Mouse (Mus musculus) CH12.LX (cell line): ENCODE data around the gene Arhgap4. TPM values are rescaled to one million over a fixed set of nuclear protein-coding genes. Genes with fewer than 3 reads are reported as not detected.
A peak's percentile ranks its signal among the peaks of the same experiment; 100 is the strongest.

Experiments
- DNase-seq: peaks from one replicate; pipeline ENCODE4 v3.0.0-alpha.2; 2013; ENCODE audit errors: extremely low read depth
- H3K27ac ChIP-seq: 2 replicates; pipeline ENCODE4 v1.5.1; 2012; ENCODE audit warnings: low read depth, mild to moderate bottlenecking, control low read depth, moderate library complexity; ENCODE audit not compliant: insufficient read depth
- H3K27me3 ChIP-seq: replicated peaks from 2 replicates; pipeline ENCODE3; 2012; ENCODE audit warnings: inconsistent platforms
- H3K36me3 ChIP-seq, 2 experiments: replicated peaks in 1 of 2; 2 replicates each; pipeline versions ENCODE3 to v1.6.1; 2012; ENCODE audit warnings: inconsistent platforms in 1 of 2, low read length in 1 of 2, mild to moderate bottlenecking in 1 of 2, mixed read lengths in 1 of 2, moderate library complexity in 1 of 2; ENCODE audit not compliant: control insufficient read depth in 1 of 2, insufficient read depth in 1 of 2
- H3K4me1 ChIP-seq, 2 experiments: 2 replicates each; pipeline ENCODE4 v1.6.1; 2012; ENCODE audit warnings: inconsistent platforms in 1 of 2, moderate library complexity in 1 of 2; ENCODE audit not compliant: insufficient read depth in 2 of 2, control insufficient read depth in 1 of 2
- H3K4me2 ChIP-seq: 2 replicates; pipeline ENCODE4 v1.6.1; 2012; ENCODE audit warnings: low read depth, mild to moderate bottlenecking, control low read depth; ENCODE audit not compliant: poor library complexity, insufficient read depth, severe bottlenecking
- H3K4me3 ChIP-seq, 3 experiments: fragments of 150-350 bp in 1 of 3; sonication (generic) in 1 of 3; replicated peaks in 1 of 3; 2 replicates each; pipeline versions ENCODE3 to v1.5.1; 2011 to 2012; ENCODE audit warnings: low read depth in 2 of 3, low read length in 2 of 3, mild to moderate bottlenecking in 2 of 3, moderate library complexity in 2 of 3, control low read depth in 1 of 3, improper control_type of control experiment in 1 of 3, inconsistent platforms in 1 of 3, mixed read lengths in 1 of 3; ENCODE audit not compliant: poor library complexity in 1 of 3
- H3K79me2 ChIP-seq: replicated peaks from 2 replicates; pipeline ENCODE4 v1.6.1; 2012; ENCODE audit warnings: mild to moderate bottlenecking, moderate library complexity; ENCODE audit not compliant: control insufficient read depth, poor library complexity, insufficient read depth, severe bottlenecking; ENCODE audit errors: extremely low read depth
- H3K9ac ChIP-seq: 2 replicates; pipeline ENCODE4 v1.6.1; 2012; ENCODE audit warnings: low read depth, mild to moderate bottlenecking, control low read depth, moderate library complexity; ENCODE audit not compliant: insufficient read depth
- H3K9me3 ChIP-seq: replicated peaks from 2 replicates; pipeline ENCODE3; 2012; ENCODE audit warnings: low read length, inconsistent platforms, mixed read lengths
- BHLHE40 ChIP-seq: IDR thresholded peaks from 2 replicates; pipeline ENCODE4 v1.6.1; 2011; ENCODE audit warnings: mild to moderate bottlenecking, low read depth, low read length, improper control_type of control experiment
- CHD1 ChIP-seq: IDR thresholded peaks from 2 replicates; pipeline ENCODE4 v1.6.1; 2012; ENCODE audit warnings: low read depth, low read length, improper control_type of control experiment, inconsistent platforms
- CHD2 ChIP-seq: IDR thresholded peaks from 2 replicates; pipeline ENCODE4 v1.6.1; 2011; ENCODE audit warnings: low read length, improper control_type of control experiment
- CTCF ChIP-seq, 2 experiments: IDR thresholded peaks in 1 of 2; conservative IDR thresholded peaks in 1 of 2; 2 replicates each; pipeline ENCODE4 v1.5.1; 2011 to 2012; ENCODE audit warnings: low read depth in 2 of 2, low read length in 2 of 2, improper control_type of control experiment in 1 of 2, inconsistent platforms in 1 of 2, mild to moderate bottlenecking in 1 of 2, moderate library complexity in 1 of 2
- ELF1 ChIP-seq: IDR thresholded peaks from 2 replicates; pipeline ENCODE4 v1.6.1; 2014; ENCODE audit warnings: low read depth, mild to moderate bottlenecking, inconsistent platforms, low read length, improper control_type of control experiment
- GABPA ChIP-seq: IDR thresholded peaks from 2 replicates; pipeline ENCODE4 v1.6.1; 2012; ENCODE audit warnings: low read depth, low read length, improper control_type of control experiment, inconsistent platforms; ENCODE audit not compliant: insufficient replicate concordance
- HCFC1 ChIP-seq: IDR thresholded peaks from 2 replicates; pipeline ENCODE4 v1.6.1; 2012; ENCODE audit warnings: low read depth, mild to moderate bottlenecking, inconsistent platforms, low read length, improper control_type of control experiment
- IRF4 ChIP-seq: IDR thresholded peaks from 2 replicates; pipeline ENCODE4 v1.6.1; 2014; ENCODE audit warnings: low read depth, mild to moderate bottlenecking, inconsistent platforms, low read length, improper control_type of control experiment
- KAT2A ChIP-seq: IDR thresholded peaks from 2 replicates; pipeline ENCODE4 v1.6.1; 2012; ENCODE audit warnings: low read length, improper control_type of control experiment, inconsistent platforms; ENCODE audit not compliant: insufficient replicate concordance
- MAX ChIP-seq: IDR thresholded peaks from 2 replicates; pipeline ENCODE4 v1.6.1; 2011; ENCODE audit warnings: low read length, improper control_type of control experiment
- MEF2A ChIP-seq: IDR thresholded peaks from 2 replicates; pipeline ENCODE4 v1.6.1; 2014; ENCODE audit warnings: low read depth, mild to moderate bottlenecking, inconsistent platforms, low read length, improper control_type of control experiment, borderline replicate concordance
- MYC ChIP-seq: IDR thresholded peaks from 2 replicates; pipeline ENCODE4 v1.6.1; 2011; ENCODE audit warnings: low read depth, mild to moderate bottlenecking, improper control_type of control experiment, low read length
- NELFE ChIP-seq: IDR thresholded peaks from 2 replicates; pipeline ENCODE4 v1.6.1; 2011; ENCODE audit warnings: low read depth, low read length, improper control_type of control experiment
- NRF1 ChIP-seq: IDR thresholded peaks from 2 replicates; pipeline ENCODE4 v1.6.1; 2014; ENCODE audit warnings: low read depth, mild to moderate bottlenecking, inconsistent platforms, low read length, improper control_type of control experiment, moderate library complexity
- PAX5 ChIP-seq: IDR thresholded peaks from 2 replicates; pipeline ENCODE4 v1.6.1; 2012; ENCODE audit warnings: low read length, inconsistent platforms, mixed read lengths
- RAD21 ChIP-seq: IDR thresholded peaks from 2 replicates; pipeline ENCODE4 v1.6.1; 2011; ENCODE audit warnings: low read depth, mild to moderate bottlenecking, low read length, improper control_type of control experiment, moderate library complexity
- SIN3A ChIP-seq: IDR thresholded peaks from 2 replicates; pipeline ENCODE4 v1.6.1; 2012; ENCODE audit warnings: low read length, improper control_type of control experiment, inconsistent platforms
- SMC3 ChIP-seq: IDR thresholded peaks from 2 replicates; pipeline ENCODE4 v1.6.1; 2011; ENCODE audit warnings: low read depth, low read length, improper control_type of control experiment
- TBP ChIP-seq: conservative IDR thresholded peaks from 2 replicates; pipeline ENCODE4 v1.6.1; 2011; ENCODE audit warnings: low read depth, low read length, improper control_type of control experiment
- TCF12 ChIP-seq: IDR thresholded peaks from 2 replicates; pipeline ENCODE4 v1.6.1; 2014; ENCODE audit warnings: low read depth, mild to moderate bottlenecking, inconsistent platforms, low read length, improper control_type of control experiment
- UBTF ChIP-seq: IDR thresholded peaks from 2 replicates; pipeline ENCODE4 v1.6.1; 2012; ENCODE audit warnings: low read depth, mild to moderate bottlenecking, inconsistent platforms, low read length, improper control_type of control experiment, moderate library complexity
- ZC3H11A ChIP-seq: IDR thresholded peaks from 2 replicates; pipeline ENCODE4 v1.6.1; 2012; ENCODE audit warnings: low read depth, mild to moderate bottlenecking, inconsistent platforms, low read length, improper control_type of control experiment
- dilution Hi-C: fragments of 300-500 bp; cut with MboI; formaldehyde crosslinking; loops from 2 replicates; pipeline ENCODE4 v1.14.3; 2020; ENCODE audit warnings: low sequenced_read_pairs; ENCODE audit not compliant: extremely low pct_unique_long_range_greater_than_20kb, extremely low pct_ligation_motif_present
- in situ Hi-C: fragments of 300-500 bp; cut with MboI; formaldehyde crosslinking; loops from 3 replicates; pipeline ENCODE4 v1.14.3; 2019; ENCODE audit warnings: low sequenced_read_pairs, low pct_ligation_motif_present, low pct_unique_long_range_greater_than_20kb, mixed read lengths
- polyA plus RNA-seq: library from polyadenylated mRNA; unstranded; fragments of >175 nt; gene quantifications from 2 replicates; pipeline ENCODE4 v1.2.1, GENCODE M21; 2012; ENCODE audit warnings: low read depth; ENCODE audit not compliant: insufficient read length
- total RNA-seq, 2 experiments: library from RNA; depleted of rRNA; stranded (reverse); fragments of 300-350 nt in 1 of 2; fragments of >200 nt in 1 of 2; gene quantifications; 2 replicates each; pipeline ENCODE4 v1.2.3; 2012 to 2014

The Arhgap4 gene
- total and polyA plus RNA-seq, 3 experiments = 10.9 to 24.1 (median 14.3) TPM

GRCm38 (mm10) chrX:73922550-73922882, 846 bp upstream of the Arhgap4 start:
- peak overlapping the region; percentile 30 to 92 (median 66) for H3K4me3 ChIP-seq
- dilution Hi-C loops = no loop called here
- no peak for DNase-seq

DNA sequence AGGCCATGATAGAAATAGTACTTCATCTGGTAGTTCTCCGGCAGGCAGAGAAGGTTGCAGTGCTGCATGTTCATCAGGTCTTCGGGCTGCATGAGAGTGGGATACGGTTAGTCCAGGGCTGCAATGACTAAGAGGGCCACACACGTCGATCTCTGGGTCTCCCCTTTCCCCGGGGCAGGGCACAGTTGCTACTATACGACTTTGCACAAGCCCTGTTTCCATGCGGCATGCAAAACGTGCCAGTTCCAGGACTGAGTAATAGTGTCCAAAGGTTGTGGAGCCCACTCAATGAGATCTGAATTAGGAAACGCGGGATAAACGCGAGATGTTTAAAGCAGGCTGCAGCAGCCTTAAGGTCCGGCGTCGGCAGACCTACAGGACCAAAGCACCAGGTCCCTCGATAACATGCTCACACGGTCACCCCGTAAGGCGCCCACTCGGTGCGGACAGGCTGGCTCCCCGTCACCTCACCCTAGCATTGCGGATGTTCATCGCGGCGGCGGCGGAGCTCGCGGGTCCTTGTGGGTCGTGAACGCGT, 316 bp downstream of the Arhgap4 start:
- no peaks in the 10 kb centered on the region for H3K27me3 ChIP-seq
- TF ChIP-seq SIN3A (no peak), CHD1 (no peak), KAT2A (no peak), TBP (no peak), CHD2 (no peak), BHLHE40 (no peak), PAX5 (no peak), GABPA (no peak), CTCF (conservative IDR thresholded peaks at IDR 0.05 in 1 of 2, IDR thresholded peaks at IDR 0.05 in 1 of 2; ENCODE audit: low read depth in 2 of 2, low read length in 2 of 2) (no peak), ZC3H11A (no peak), IRF4 (no peak), UBTF (no peak), MYC (no peak), RAD21 (no peak), TCF12 (no peak), MAX (no peak), MEF2A (no peak), NRF1 (no peak), NELFE (no peak), ELF1 (no peak)
- H3K27ac ChIP-seq = peak overlapping the region; percentile 63; the same call in 1 of the 2 replicates

More at GRCm38 (mm10) chrX:73922550-73922882, 846 bp upstream of the Arhgap4 start:
- H3K36me3 ChIP-seq = peaks cover 32 to 49% of the 10 kb centered on the region in 2 experiments
- H3K27me3 ChIP-seq = no peaks in the 10 kb centered on the region
- peak overlapping the region; percentile 53 for H3K27ac ChIP-seq
- peaks cover 16% of the 10 kb centered on the region for H3K79me2 ChIP-seq
- peaks cover 2 to 15% of the 10 kb centered on the region in 2 experiments; a peak in 2 of 4 replicates for H3K4me1 ChIP-seq
- no peaks in the 10 kb centered on the region for H3K9me3 ChIP-seq
- H3K9ac ChIP-seq = peak overlapping the region; percentile 25
- peak overlapping the region; percentile 19 for H3K4me2 ChIP-seq
- in situ Hi-C loops = no loop called here
- TF ChIP-seq SMC3 (no peak), HCFC1 (no peak), SIN3A (no peak), CHD2 (0 out of 2 replicates have a peak, but pooled peaks have one; percentile 24), RAD21 (no peak), MYC (no peak)
- TF ChIP-seq, all 38 proteins: peak for 1

More for the DNA sequence above, 316 bp downstream of the Arhgap4 start:
- peak overlapping the region; percentile 66 to 92 (median 66) for H3K4me3 ChIP-seq
- H3K9me3 ChIP-seq = no peaks in the 10 kb centered on the region
- in situ Hi-C loops (no loop called here), dilution Hi-C loops (no loop called here)
- DNase-seq = no peak
- peaks cover 16% of the 10 kb centered on the region for H3K79me2 ChIP-seq
- peak overlapping the region; percentile 95 for H3K4me2 ChIP-seq
- H3K4me1 ChIP-seq = peaks cover 2 to 18% of the 10 kb centered on the region in 2 experiments; a peak in 2 of 4 replicates
- peak overlapping the region; percentile 57 for H3K9ac ChIP-seq
- H3K36me3 ChIP-seq = peaks cover 35 to 50% of the 10 kb centered on the region in 2 experiments
